Mouse (Mus musculus) ES-Bruce4 (cell line): ENCODE measurements around the gene Frmd4b.

Experiments used
- CTCF ChIP-seq: IDR thresholded peaks from one replicate; pipeline ENCODE4 v1.8.1; 2011; ENCODE audit warnings: low read depth, low read length
- EP300 ChIP-seq: IDR thresholded peaks from 2 replicates; pipeline ENCODE4 v1.6.1; 2011; ENCODE audit warnings: low read depth, low read length; ENCODE audit not compliant: insufficient read depth
- POLR2A ChIP-seq: IDR thresholded peaks from one replicate; pipeline ENCODE4 v1.8.1; 2011; ENCODE audit warnings: low read length; ENCODE audit not compliant: insufficient read depth

- TF ChIP-seq POLR2A = no peak
- TF ChIP-seq CTCF = no peak
- TF ChIP-seq EP300 = no peak
These were observed 117.1 kb downstream of the Frmd4b start for GRCm38 (mm10) chr6:97500246-97500645.
